Mouse (Mus musculus) neural tube, embryonic 12.5 days (tissue): Measurements from ENCODE around the gene Exog. TPM values are rescaled to one million over a fixed set of nuclear protein-coding genes. Genes with fewer than 3 reads are reported as not detected.

ENCODE experiments used
- ATAC-seq: fragments of 200-750 bp; cut with Nextera tagmentation; 2 replicates; pipeline ENCODE4 v1.8.0; 2017; ENCODE audit warnings: low read depth, mild to moderate bottlenecking, moderate TSS enrichment, moderate library complexity; ENCODE audit not compliant: low FRiP score
- H3K27ac ChIP-seq: fragments of 300-500 bp; sonication (generic); 2 replicates; pipeline ENCODE4 v1.5.1; 2016
- H3K27me3 ChIP-seq: fragments of 300-500 bp; sonication (generic); replicated peaks from 2 replicates; pipeline ENCODE4 v1.6.1; 2016; ENCODE audit warnings: mild to moderate bottlenecking
- H3K36me3 ChIP-seq: fragments of 300-500 bp; sonication (generic); 2 replicates; pipeline ENCODE4 v1.6.1; 2016; ENCODE audit warnings: mild to moderate bottlenecking
- H3K4me1 ChIP-seq: fragments of 300-500 bp; sonication (generic); 2 replicates; pipeline ENCODE4 v1.6.1; 2016
- H3K4me2 ChIP-seq: fragments of 300-500 bp; sonication (generic); replicated peaks from 2 replicates; pipeline ENCODE4 v1.6.1; 2016; ENCODE audit warnings: mild to moderate bottlenecking
- H3K4me3 ChIP-seq: fragments of 300-500 bp; sonication (generic); 2 replicates; pipeline ENCODE4 v1.5.1; 2016
- H3K9ac ChIP-seq: fragments of 300-500 bp; sonication (generic); 2 replicates; pipeline ENCODE4 v1.6.1; 2016; ENCODE audit warnings: mild to moderate bottlenecking
- H3K9me3 ChIP-seq: fragments of 300-500 bp; sonication (generic); 2 replicates; pipeline ENCODE4 v1.6.1; 2016; ENCODE audit warnings: mild to moderate bottlenecking
- WGBS: fragments of 180-500 bp; shearing (Covaris S2); methylation state at CpG from one replicate; pipeline ENCODE4 v1.1.7; 2016; 5-methylcytosine and 5-hydroxymethylcytosine counted together
- polyA plus RNA-seq: library from polyadenylated mRNA; unstranded; fragments of >200 nt; fragmentation: Nextera tagmentation; extraction: Ambion mirVana; gene quantifications from 2 replicates; pipeline ENCODE4 v1.2.1, GENCODE M21; 2016

Gene Exog
- polyA plus RNA-seq, 1 experiment from 2014 or later = 44.4 TPM

- Histone ChIP-seq H3K27me3 (no peaks in the 10 kb centered on the region), H3K4me3 (no peak overlapping the region), H3K4me1 (0 out of 2 replicates have a peak, but pooled peaks cover 10% of the 10 kb centered on the region), H3K4me2 (no peak overlapping the region), H3K9ac (no peak overlapping the region), H3K27ac (no peak overlapping the region), H3K36me3 (no peaks in the 10 kb centered on the region), H3K9me3 (no peaks in the 10 kb centered on the region)
- ATAC-seq = no peak
- WGBS = 89% methylated on average over 13 of the region's 13 CpGs
Measured at GRCm38 (mm10) chr9:119484868-119485267, 40.1 kb downstream of the Exog start.

GRCm38 (mm10) chr9:119496354-119496753 lies 51.6 kb downstream of the Exog start:
- Histone ChIP-seq H3K27ac (no peak overlapping the region), H3K4me3 (no peak overlapping the region), H3K9ac (no peak overlapping the region), H3K27me3 (no peaks in the 10 kb centered on the region), H3K9me3 (no peaks in the 10 kb centered on the region), H3K4me1 (no peaks in the 10 kb centered on the region), H3K36me3 (no peaks in the 10 kb centered on the region), H3K4me2 (no peak overlapping the region)
- ATAC-seq = no peak
- 82% methylated on average over 9 of the region's 9 CpGs for WGBS

GRCm38 (mm10) chr9:119496960-119497359 lies 52.2 kb downstream of the Exog start:
- no peak overlapping the region for H3K27ac ChIP-seq
- WGBS = 72% methylated on average over 5 of the region's 5 CpGs
- H3K9me3 ChIP-seq = no peaks in the 10 kb centered on the region
- H3K4me3 ChIP-seq = no peak overlapping the region
- no peaks in the 10 kb centered on the region for H3K4me1 ChIP-seq
- no peaks in the 10 kb centered on the region for H3K27me3 ChIP-seq
- no peak overlapping the region for H3K9ac ChIP-seq
- no peaks in the 10 kb centered on the region for H3K36me3 ChIP-seq
- no peak for ATAC-seq
- no peak overlapping the region for H3K4me2 ChIP-seq

GRCm38 (mm10) chr9:119497546-119498246 lies 53.0 kb downstream of the Exog start:
- Histone ChIP-seq H3K9ac (no peak overlapping the region), H3K4me3 (no peak overlapping the region), H3K27ac (no peak overlapping the region), H3K9me3 (no peaks in the 10 kb centered on the region), H3K36me3 (no peaks in the 10 kb centered on the region), H3K4me1 (no peaks in the 10 kb centered on the region), H3K4me2 (no peak overlapping the region), H3K27me3 (no peaks in the 10 kb centered on the region)
- 87% methylated on average over 15 of the region's 15 CpGs for WGBS
- ATAC-seq = no peak

GRCm38 (mm10) chr9:119498247-119498607 lies 53.5 kb downstream of the Exog start:
- H3K9me3 ChIP-seq = no peaks in the 10 kb centered on the region
- no peaks in the 10 kb centered on the region for H3K4me1 ChIP-seq
- no peak for ATAC-seq
- WGBS = 80% methylated on average over 9 of the region's 9 CpGs
- H3K27me3 ChIP-seq = no peaks in the 10 kb centered on the region
- H3K36me3 ChIP-seq = no peaks in the 10 kb centered on the region
- no peak overlapping the region for H3K4me3 ChIP-seq
- H3K4me2 ChIP-seq = no peak overlapping the region
- no peak overlapping the region for H3K27ac ChIP-seq
- H3K9ac ChIP-seq = no peak overlapping the region

- 85% methylated on average over 7 of the region's 7 CpGs for WGBS
- Histone ChIP-seq H3K36me3 (no peaks in the 10 kb centered on the region), H3K9ac (no peak overlapping the region), H3K4me1 (no peaks in the 10 kb centered on the region), H3K27ac (no peak overlapping the region), H3K4me2 (no peak overlapping the region), H3K9me3 (no peaks in the 10 kb centered on the region), H3K4me3 (no peak overlapping the region), H3K27me3 (no peaks in the 10 kb centered on the region)
- ATAC-seq = no peak
Measured at GRCm38 (mm10) chr9:119498885-119499284, 54.1 kb downstream of the Exog start.

- Histone ChIP-seq H3K9ac (no peak overlapping the region), H3K4me2 (no peak overlapping the region), H3K27me3 (no peaks in the 10 kb centered on the region), H3K4me1 (no peaks in the 10 kb centered on the region), H3K36me3 (no peaks in the 10 kb centered on the region), H3K4me3 (no peak overlapping the region), H3K9me3 (no peaks in the 10 kb centered on the region), H3K27ac (no peak overlapping the region)
- ATAC-seq = no peak
- 91% methylated on average over 9 of the region's 9 CpGs for WGBS
Measured at GRCm38 (mm10) chr9:119503613-119504012, 58.9 kb downstream of the Exog start.

GRCm38 (mm10) chr9:119504981-119505658 lies 60.4 kb downstream of the Exog start:
- no peaks in the 10 kb centered on the region for H3K27me3 ChIP-seq
- no peak for ATAC-seq

GRCm38 (mm10) chr9:119510902-119511301 lies 66.2 kb downstream of the Exog start:
- H3K36me3 ChIP-seq = no peaks in the 10 kb centered on the region
- H3K27me3 ChIP-seq = no peaks in the 10 kb centered on the region
- no peaks in the 10 kb centered on the region for H3K9me3 ChIP-seq
- H3K4me3 ChIP-seq = no peak overlapping the region
- no peak for ATAC-seq
- no peak overlapping the region for H3K4me2 ChIP-seq
- no peaks in the 10 kb centered on the region for H3K4me1 ChIP-seq
- no peak overlapping the region for H3K27ac ChIP-seq
- WGBS = 73% methylated on average over 6 of the region's 6 CpGs
- H3K9ac ChIP-seq = no peak overlapping the region

More at GRCm38 (mm10) chr9:119504981-119505658, 60.4 kb downstream of the Exog start:
- no peak overlapping the region for H3K4me2 ChIP-seq
- H3K27ac ChIP-seq = no peak overlapping the region
- H3K4me1 ChIP-seq = no peaks in the 10 kb centered on the region
- no peaks in the 10 kb centered on the region for H3K9me3 ChIP-seq
- H3K36me3 ChIP-seq = no peaks in the 10 kb centered on the region
- 70% methylated on average over 11 of the region's 11 CpGs for WGBS
- H3K4me3 ChIP-seq = no peak overlapping the region
- no peak overlapping the region for H3K9ac ChIP-seq

- H3K4me1 ChIP-seq = peaks cover 9% of the 10 kb centered on the region
- no peaks in the 10 kb centered on the region for H3K27me3 ChIP-seq
- H3K4me2 ChIP-seq = no peak overlapping the region
- no peak overlapping the region for H3K9ac ChIP-seq
- ATAC-seq = no peak
- H3K4me3 ChIP-seq = no peak overlapping the region
- 86% methylated on average over 9 of the region's 9 CpGs for WGBS
- no peaks in the 10 kb centered on the region for H3K9me3 ChIP-seq
- H3K36me3 ChIP-seq = no peaks in the 10 kb centered on the region
- H3K27ac ChIP-seq = no peak overlapping the region
Measured at GRCm38 (mm10) chr9:119512993-119513392, 68.2 kb downstream of the Exog start.

- H3K4me2 ChIP-seq = no peak overlapping the region
- ATAC-seq = no peak
- no peak overlapping the region for H3K4me3 ChIP-seq
- no peaks in the 10 kb centered on the region for H3K36me3 ChIP-seq
- H3K9me3 ChIP-seq = no peaks in the 10 kb centered on the region
- WGBS = 85% methylated on average over 8 of the region's 8 CpGs
- H3K9ac ChIP-seq = no peak overlapping the region
- no peaks in the 10 kb centered on the region for H3K27me3 ChIP-seq
- peaks cover 9% of the 10 kb centered on the region for H3K4me1 ChIP-seq
- H3K27ac ChIP-seq = no peak overlapping the region
Measured at GRCm38 (mm10) chr9:119513816-119514215, 69.1 kb downstream of the Exog start.

- Histone ChIP-seq H3K9me3 (no peaks in the 10 kb centered on the region), H3K4me2 (no peak overlapping the region), H3K36me3 (no peaks in the 10 kb centered on the region), H3K4me3 (no peak overlapping the region), H3K27ac (no peak overlapping the region), H3K9ac (no peak overlapping the region), H3K27me3 (no peaks in the 10 kb centered on the region), H3K4me1 (peaks cover 9% of the 10 kb centered on the region)
- no peak for ATAC-seq
- WGBS = 90% methylated on average over 8 of the region's 8 CpGs
Measured at GRCm38 (mm10) chr9:119514986-119515385, 70.2 kb downstream of the Exog start.
